Mouse (Mus musculus): Measurements from ENCODE around the gene Ppat. TPM values are rescaled to one million over a fixed set of nuclear protein-coding genes. Genes with fewer than 3 reads are reported as not detected.

Ppat gene
- total RNA-seq, 1 experiment, result 90.3 TPM

- peak overlapping the region; percentile 39 to 59 for H3K4me3 ChIP-seq (ENCODE audit: insufficient read depth in 1 of 2, low read depth in 1 of 2, low read length in 2 of 2, poor library complexity in 1 of 2, severe bottlenecking in 1 of 2)
- in situ Hi-C loops (cut with MboI; ENCODE audit: low sequenced_read_pairs in 2 of 2, unreplicated experiment in 2 of 2), result no loop called here
- H3K4me1 ChIP-seq (ENCODE audit: control insufficient read depth in 2 of 2, insufficient read depth in 2 of 2, low read length in 2 of 2, poor library complexity in 1 of 2), result peaks cover 0 to 3% of the 10 kb centered on the region in 2 experiments; a peak in 1 of 4 replicates
- no peak overlapping the region for H3K27ac ChIP-seq (ENCODE audit: insufficient read depth, low read depth, low read length, poor library complexity, severe bottlenecking)
- no peak for TF ChIP-seq ZC3H11A (IDR thresholded peaks at IDR 0.05; ENCODE audit: borderline replicate concordance, low read depth, low read length)
- TF ChIP-seq CHD2 (IDR thresholded peaks at IDR 0.05; ENCODE audit: low read depth, low read length), result no peak
- TF ChIP-seq MAFK (IDR thresholded peaks at IDR 0.05; ENCODE audit: insufficient read depth, low read depth, low read length), result no peak
- TF ChIP-seq ZNF384 (IDR thresholded peaks at IDR 0.05; ENCODE audit: low read depth, low read length), result no peak
- TF ChIP-seq HCFC1 (IDR thresholded peaks at IDR 0.05; ENCODE audit: borderline replicate concordance, insufficient read depth, low read length), result no peak
- H3K9ac ChIP-seq (ENCODE audit: insufficient read depth, low read depth, low read length, poor library complexity, severe bottlenecking), result peak overlapping the region; percentile 61
- DNase-seq (ENCODE audit: low read depth, low spot score), result no peak
- no peaks in the 10 kb centered on the region for H3K9me3 ChIP-seq (ENCODE audit: control insufficient read depth, insufficient read depth, low read depth, low read length)
- peaks cover under 1% of the 10 kb centered on the region; the same call in 1 of the 2 replicates for H3K36me3 ChIP-seq (ENCODE audit: control insufficient read depth, insufficient read depth, low read length, poor library complexity, severe bottlenecking)
Observed at GRCm38 (mm10) chr5:76869553-76869952, 81.8 kb downstream of the Ppat start.

GRCm38 (mm10) chr5:76868693-76869286, 82.6 kb downstream of the Ppat start:
- peak; percentile 62; the same call in 1 of the 2 replicates for TF ChIP-seq CHD2 (IDR thresholded peaks at IDR 0.05; ENCODE audit: low read depth, low read length)
- no peak for TF ChIP-seq HCFC1 (IDR thresholded peaks at IDR 0.05; ENCODE audit: borderline replicate concordance, insufficient read depth, low read length)
- TF ChIP-seq MAFK (IDR thresholded peaks at IDR 0.05; ENCODE audit: insufficient read depth, low read depth, low read length), result no peak
- in situ Hi-C loops (cut with MboI; ENCODE audit: low sequenced_read_pairs in 2 of 2, unreplicated experiment in 2 of 2), result no loop called here
- peak; percentile 80 for DNase-seq (ENCODE audit: low read depth, low spot score)
- Histone ChIP-seq H3K36me3 (ENCODE audit: control insufficient read depth, insufficient read depth, low read length, poor library complexity, severe bottlenecking) (no peaks in the 10 kb centered on the region; the same call in 1 of the 2 replicates), H3K27ac (ENCODE audit: insufficient read depth, low read depth, low read length, poor library complexity, severe bottlenecking) (no peak overlapping the region), H3K4me1 (ENCODE audit: control insufficient read depth in 2 of 2, insufficient read depth in 2 of 2, low read length in 2 of 2, poor library complexity in 1 of 2) (peaks cover 0 to 3% of the 10 kb centered on the region in 2 experiments; a peak in 1 of 4 replicates), H3K9ac (ENCODE audit: insufficient read depth, low read depth, low read length, poor library complexity, severe bottlenecking) (peak overlapping the region; percentile 61), H3K9me3 (ENCODE audit: control insufficient read depth, insufficient read depth, low read depth, low read length) (no peaks in the 10 kb centered on the region), H3K4me3 (ENCODE audit: insufficient read depth in 1 of 2, low read depth in 1 of 2, low read length in 2 of 2, poor library complexity in 1 of 2, severe bottlenecking in 1 of 2) (peak overlapping the region; percentile 39 to 59)

GRCm38 (mm10) chr5:76866819-76867218, 84.6 kb downstream of the Ppat start:
- DNase-seq (ENCODE audit: low read depth, low spot score), result no peak
- TF ChIP-seq ZC3H11A (IDR thresholded peaks at IDR 0.05; ENCODE audit: borderline replicate concordance, low read depth, low read length), result no peak
- TF ChIP-seq CHD2 (IDR thresholded peaks at IDR 0.05; ENCODE audit: low read depth, low read length), result no peak
- no peak for TF ChIP-seq MAFK (IDR thresholded peaks at IDR 0.05; ENCODE audit: insufficient read depth, low read depth, low read length)
- TF ChIP-seq HCFC1 (IDR thresholded peaks at IDR 0.05; ENCODE audit: borderline replicate concordance, insufficient read depth, low read length), result no peak
- no peak for TF ChIP-seq ZNF384 (IDR thresholded peaks at IDR 0.05; ENCODE audit: low read depth, low read length)
- Histone ChIP-seq H3K9ac (ENCODE audit: insufficient read depth, low read depth, low read length, poor library complexity, severe bottlenecking) (no peak overlapping the region), H3K4me3 (ENCODE audit: insufficient read depth in 1 of 2, low read depth in 1 of 2, low read length in 2 of 2, poor library complexity in 1 of 2, severe bottlenecking in 1 of 2) (no peak overlapping the region), H3K9me3 (ENCODE audit: control insufficient read depth, insufficient read depth, low read depth, low read length) (no peaks in the 10 kb centered on the region), H3K4me1 (ENCODE audit: control insufficient read depth in 2 of 2, insufficient read depth in 2 of 2, low read length in 2 of 2, poor library complexity in 1 of 2) (peaks cover 0 to 3% of the 10 kb centered on the region in 2 experiments; a peak in 1 of 4 replicates), H3K27ac (ENCODE audit: insufficient read depth, low read depth, low read length, poor library complexity, severe bottlenecking) (no peak overlapping the region), H3K36me3 (ENCODE audit: control insufficient read depth, insufficient read depth, low read length, poor library complexity, severe bottlenecking) (no peaks in the 10 kb centered on the region)
- in situ Hi-C loops (cut with MboI; ENCODE audit: low sequenced_read_pairs in 2 of 2, unreplicated experiment in 2 of 2), result no loop called here

Other genes starting within 250 kb of the Ppat start
- gene Aasdh, start 46.1 kb downstream of the Ppat start, total RNA-seq (2012; rRNA removed), result 18.0 and 22.1 TPM in 2 replicates
- 308 and 369 TPM in 2 replicates for gene Paics, start 271 bp downstream of the Ppat start, total RNA-seq (2012; rRNA removed)
- 65.9 and 67.0 TPM in 2 replicates for gene Srp72, start 23.1 kb upstream of the Ppat start, total RNA-seq (2012; rRNA removed)
- gene Arl9, start 52.5 kb upstream of the Ppat start, total RNA-seq (2012; rRNA removed), result not detected in 2 replicates
- gene Thegl, start 64.4 kb upstream of the Ppat start, total RNA-seq (2012; rRNA removed), result not detected in 2 replicates
- gene Hopx, start 163.5 kb upstream of the Ppat start, total RNA-seq (2012; rRNA removed), result 3.9 and 4.9 TPM in 2 replicates